Mouse (Mus musculus) E14TG2a.4 (cell line): ENCODE measurements at regions not wholly inside any gene's neighbourhood (a gene's known extent, or its start where the extent isn't known, plus 50 kb on each side); places are given as distances from the start of the nearest gene placed in this dataset.

ENCODE experiments used
- CTCF ChIP-seq: conservative IDR thresholded peaks from 2 replicates; pipeline ENCODE4 v1.5.1; 2014; ENCODE audit warnings: low read length
- POU5F1 ChIP-seq: IDR thresholded peaks from 2 replicates; pipeline ENCODE4 v1.6.1; 2014; ENCODE audit warnings: low read length, borderline replicate concordance

DNA sequence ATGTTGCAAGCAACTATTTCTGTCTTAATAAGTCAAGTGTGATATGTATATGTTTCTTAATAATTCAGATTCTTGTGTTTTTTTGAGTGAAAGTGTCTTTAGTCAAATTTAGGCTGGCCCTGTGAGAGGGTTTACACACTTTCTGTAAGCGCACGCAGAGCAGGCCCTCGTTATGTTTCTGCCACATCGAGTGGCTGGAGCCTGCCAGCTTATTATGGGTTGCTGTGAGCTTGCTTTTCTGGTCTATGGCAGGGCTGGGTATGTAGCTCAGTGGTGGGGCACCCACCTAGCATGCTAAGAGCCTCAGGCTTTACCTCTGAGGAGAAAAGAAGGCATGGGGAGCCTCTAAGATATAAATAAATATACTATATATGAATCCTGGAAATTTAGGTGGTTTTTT, 148.2 kb downstream of the Gm45692 start:
- no peak for TF ChIP-seq CTCF
- TF ChIP-seq POU5F1, result no peak
